Mouse (Mus musculus) MEL (cell line): Measurements from ENCODE around the gene Slc5a2.

ENCODE experiments used
- BHLHE40 ChIP-seq: IDR thresholded peaks from 2 replicates; pipeline ENCODE4 v1.6.1; 2012; ENCODE audit warnings: low read depth, mild to moderate bottlenecking, inconsistent platforms, low read length, improper control_type of control experiment, borderline replicate concordance
- CTCF ChIP-seq, 3 experiments: IDR thresholded peaks in 2 of 3; conservative IDR thresholded peaks in 1 of 3; 2 replicates each; pipeline ENCODE4 v1.5.1; 2011 to 2012; ENCODE audit warnings: low read length in 3 of 3, low read depth in 2 of 3, mild to moderate bottlenecking in 2 of 3, improper control_type of control experiment in 1 of 3, inconsistent platforms in 1 of 3, mixed read lengths in 1 of 3, moderate library complexity in 1 of 3; ENCODE audit not compliant: control insufficient read depth in 1 of 3, insufficient read depth in 1 of 3, poor library complexity in 1 of 3, severe bottlenecking in 1 of 3
- JUND ChIP-seq: IDR thresholded peaks from 2 replicates; pipeline ENCODE4 v1.6.1; 2011; ENCODE audit warnings: low read depth, mild to moderate bottlenecking, improper control_type of control experiment, low read length
- KAT2A ChIP-seq: conservative IDR thresholded peaks from 2 replicates; pipeline ENCODE4 v1.6.1; 2012; ENCODE audit warnings: low read depth, low read length, improper control_type of control experiment, inconsistent platforms
- MYC ChIP-seq: IDR thresholded peaks from 2 replicates; pipeline ENCODE4 v1.6.1; 2011; ENCODE audit warnings: low read depth, mild to moderate bottlenecking, low read length, improper control_type of control experiment, moderate library complexity
- POLR2A ChIP-seq, 2 experiments: IDR thresholded peaks; 2 replicates each; pipeline ENCODE4 v1.6.1; 2011 to 2012; ENCODE audit warnings: low read length in 2 of 2, mild to moderate bottlenecking in 2 of 2, control low read depth in 1 of 2, improper control_type of control experiment in 1 of 2, low read depth in 1 of 2, moderate library complexity in 1 of 2; ENCODE audit not compliant: control insufficient read depth in 1 of 2, insufficient read depth in 1 of 2, poor library complexity in 1 of 2
- POLR2AphosphoS5 ChIP-seq: IDR thresholded peaks from 2 replicates; pipeline ENCODE4 v1.6.1; 2012; ENCODE audit warnings: low read depth, borderline replicate concordance, mild to moderate bottlenecking, inconsistent platforms, low read length, moderate library complexity, mixed read lengths
- SMC3 ChIP-seq: IDR thresholded peaks from 2 replicates; pipeline ENCODE4 v1.6.1; 2011; ENCODE audit warnings: low read depth, low read length, improper control_type of control experiment

- TF ChIP-seq KAT2A = no peak
- no peak for TF ChIP-seq SMC3
- no peak for TF ChIP-seq CTCF (IDR thresholded peaks at IDR 0.05 in 2 of 3, conservative IDR thresholded peaks at IDR 0.05 in 1 of 3; ENCODE audit: control insufficient read depth in 1 of 3, insufficient read depth in 1 of 3, low read depth in 2 of 3, low read length in 3 of 3, poor library complexity in 1 of 3, severe bottlenecking in 1 of 3)
- no peak for TF ChIP-seq JUND
- no peak for TF ChIP-seq MYC
- TF ChIP-seq POLR2A (IDR thresholded peaks at IDR 0.05; ENCODE audit: control insufficient read depth in 1 of 2, insufficient read depth in 1 of 2, low read depth in 1 of 2, low read length in 2 of 2, poor library complexity in 1 of 2) = no peak
- TF ChIP-seq BHLHE40 = no peak
- TF ChIP-seq POLR2AphosphoS5 = no peak
Measured at GRCm38 (mm10) chr7:128319140-128319539, 53.7 kb downstream of the Slc5a2 start.
